Mouse (Mus musculus) cerebellum, adult 18-20 months (tissue): ENCODE results near the gene Acbd3.

Source experiments
- DNase-seq, 2 experiments: peaks; one replicate each; pipeline ENCODE4 v3.0.0; 2021

Acbd3 gene

GRCm38 (mm10) chr1:180791821-180792480 lies 66.1 kb downstream of the Acbd3 start:
- DNase-seq, result peak; percentile 40 to 46

GRCm38 (mm10) chr1:180792814-180793213 lies 67.0 kb downstream of the Acbd3 start:
- peak; percentile 70 to 71 for DNase-seq

DNA sequence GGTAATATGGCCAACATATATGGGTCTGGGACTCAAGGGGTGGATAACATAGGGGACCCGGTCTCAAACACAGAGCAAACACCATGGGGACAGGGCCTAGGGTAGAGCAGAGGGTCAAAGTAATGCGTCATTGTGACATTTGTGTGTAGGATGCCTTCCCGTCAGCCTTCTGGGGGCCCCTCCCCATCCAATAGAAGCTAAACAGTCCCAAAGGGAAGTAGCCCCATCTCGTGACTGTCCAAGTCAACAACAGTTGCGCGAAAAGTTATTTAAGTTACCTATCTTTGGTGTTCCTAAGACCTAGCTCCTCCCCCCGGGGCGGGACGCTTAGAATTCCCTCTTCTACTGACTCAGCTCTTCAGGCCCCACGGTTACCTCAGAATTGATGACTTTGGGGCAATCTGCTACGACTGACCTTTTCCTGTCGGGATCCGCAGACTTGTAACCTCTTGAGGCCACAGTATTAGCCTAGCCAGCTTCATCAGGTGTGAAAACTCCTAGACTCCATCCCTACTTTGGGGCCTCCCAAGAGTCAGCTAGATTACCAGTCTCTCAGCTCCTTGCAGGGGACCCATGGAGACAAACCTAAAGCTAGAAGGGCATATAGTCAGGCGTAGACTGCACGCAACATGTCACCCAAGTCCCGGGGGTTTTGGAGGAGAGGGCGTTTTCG lies 67.7 kb downstream of the Acbd3 start:
- peak; percentile 22 to 33 for DNase-seq

GRCm38 (mm10) chr1:180794170-180794569 lies 68.3 kb downstream of the Acbd3 start:
- peak; percentile 75 to 80 for DNase-seq

GRCm38 (mm10) chr1:180798660-180799059 lies 72.8 kb downstream of the Acbd3 start:
- peak in 1 of 2 experiments; percentile 26 for DNase-seq

DNA sequence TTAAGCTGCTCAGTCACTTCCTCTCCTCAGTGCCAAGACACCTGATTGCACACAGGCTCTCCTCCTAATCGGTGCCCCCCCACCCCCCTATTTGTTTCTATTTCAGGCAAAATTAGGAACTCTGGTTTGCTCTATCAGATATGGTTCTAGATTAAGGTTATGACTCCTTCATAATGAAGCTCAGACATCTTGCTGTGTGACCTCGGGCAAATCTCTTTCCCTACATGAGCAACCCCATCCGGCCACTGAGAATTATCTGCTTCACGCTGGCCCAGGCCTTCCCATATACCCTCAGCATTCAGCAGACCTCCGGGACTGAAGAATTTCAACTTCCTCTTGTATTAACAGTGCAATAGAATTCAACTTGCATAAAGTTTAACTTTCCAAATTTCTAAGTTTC lies 73.4 kb downstream of the Acbd3 start:
- DNase-seq, result no peak

DNA sequence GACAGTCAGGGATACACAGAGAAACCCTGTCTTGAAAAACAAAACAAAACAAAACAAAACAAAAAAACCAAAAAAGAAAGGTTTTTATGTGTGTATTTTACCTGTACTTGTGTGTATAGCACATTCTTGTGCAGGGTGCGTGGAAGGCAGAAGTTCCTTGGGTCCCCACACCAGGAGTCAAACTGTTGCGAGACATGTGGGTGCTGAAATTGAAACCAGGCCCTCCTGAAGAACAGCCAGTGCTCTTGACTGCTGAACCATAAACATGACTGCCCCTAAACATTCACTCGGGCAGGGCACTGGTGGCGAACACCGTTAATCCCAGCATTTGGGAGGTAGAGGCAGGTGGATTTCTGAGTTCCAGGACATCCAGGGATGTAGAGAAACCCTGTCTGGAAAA lies 74.2 kb downstream of the Acbd3 start:
- DNase-seq, result no peak

GRCm38 (mm10) chr1:180800814-180801213 lies 75.0 kb downstream of the Acbd3 start:
- DNase-seq, result no peak

GRCm38 (mm10) chr1:180801466-180801994 lies 75.7 kb downstream of the Acbd3 start:
- DNase-seq, result no peak
